ENCODE assay signal across 7 mouse cellular contexts in the genomic region with DNA sequence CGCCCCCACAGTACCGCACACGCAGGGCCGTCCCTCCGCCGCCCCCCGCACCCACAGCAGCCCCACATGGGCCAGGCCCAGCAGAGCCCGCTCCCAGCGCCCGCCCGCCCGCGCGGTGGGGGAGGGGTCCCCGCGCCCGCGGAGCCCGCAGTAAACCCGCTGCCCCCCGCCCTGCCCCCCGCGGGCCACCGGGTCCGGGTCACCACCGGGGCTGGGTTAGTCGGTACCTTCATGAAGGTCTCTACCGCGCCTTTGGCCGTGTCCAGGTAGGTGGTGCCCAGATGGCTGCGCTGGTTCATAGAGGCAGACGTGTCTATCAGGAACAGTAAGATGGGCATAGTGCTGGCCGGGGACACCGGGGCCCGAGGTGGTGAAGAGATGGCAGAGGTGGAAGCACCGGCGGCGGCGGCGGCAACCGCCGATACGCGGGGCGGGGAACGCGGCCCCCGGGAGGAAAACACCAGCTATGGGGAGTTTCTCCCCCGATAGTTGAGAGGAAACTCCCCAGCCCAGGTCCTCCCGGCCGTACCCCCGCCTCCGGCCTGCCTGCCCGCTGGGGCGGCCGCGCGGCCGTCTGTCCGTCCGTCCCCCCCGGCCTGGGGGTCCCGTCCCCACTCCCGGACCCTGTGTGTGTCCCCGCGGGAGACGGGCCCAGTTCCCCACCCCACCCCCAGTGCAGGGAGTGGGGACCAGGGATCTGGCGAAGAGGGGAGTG. TPM values are rescaled to one million over a fixed set of nuclear protein-coding genes. Genes with fewer than 3 reads are reported as not detected.
DNase-seq lines count a peak whose midpoint lies in the region; ATAC-seq and TF ChIP-seq lines count a peak whose summit lies in the region.

No protein-coding gene starts in this region.

- H3K27me3 ChIP-seq in embryonic facial prominence, embryonic 11.5 days (ENCODE audit: control insufficient read depth, insufficient read depth, low read length), result no peaks in the 10 kb centered on the region
- H3K27me3 ChIP-seq in intestine, postnatal 0 days (replicated peaks; ENCODE audit: control insufficient read depth, insufficient read depth, low read length), result no peaks in the 10 kb centered on the region
- H3K27me3 ChIP-seq in limb, embryonic 10.5 days (ENCODE audit: low read depth, poor library complexity, severe bottlenecking), result no peaks in the 10 kb centered on the region
- H3K27me3 ChIP-seq in midbrain, embryonic 12.5 days, result no peaks in the 10 kb centered on the region

- TF ChIP-seq CTCF in intestine, postnatal 0 days (IDR thresholded peaks at IDR 0.05; ENCODE audit: low read depth), result no peak

- H3K4me1 ChIP-seq in embryonic facial prominence, embryonic 11.5 days (ENCODE audit: control insufficient read depth, insufficient read depth, low read length), result no peaks in the 10 kb centered on the region
- H3K4me1 ChIP-seq in intestine, postnatal 0 days (replicated peaks; ENCODE audit: control insufficient read depth, insufficient read depth, low read length), result no peaks in the 10 kb centered on the region
- peaks cover 19% of the 10 kb centered on the region for H3K4me1 ChIP-seq in limb, embryonic 10.5 days
- H3K4me1 ChIP-seq in midbrain, embryonic 12.5 days, result peaks cover 15% of the 10 kb centered on the region

- 0% methylated on average over 50 of the region's 68 CpGs for WGBS in embryonic facial prominence, embryonic 11.5 days
- under 1% methylated on average over 57 of the region's 68 CpGs for WGBS in intestine, postnatal 0 days
- WGBS in limb, embryonic 10.5 days, result under 1% methylated on average over 65 of the region's 68 CpGs
- 1% methylated on average over 49 of the region's 68 CpGs for WGBS in midbrain, embryonic 12.5 days

- DNase-seq in adrenal gland, postnatal 10 days, result peak; percentile 76
- DNase-seq in embryonic facial prominence, embryonic 11.5 days (ENCODE audit: low spot score), result peak; percentile 43
- peak; percentile 80 for DNase-seq in limb, embryonic 10.5 days (ENCODE audit: low spot score)
- peak; percentile 51 to 66 for DNase-seq in spleen, postnatal 36 days (ENCODE audit: low spot score in 2 of 2)

- no peaks in the 10 kb centered on the region; the same call in 1 of the 2 replicates for H3K36me3 ChIP-seq in embryonic facial prominence, embryonic 11.5 days (replicated peaks; ENCODE audit: control insufficient read depth, insufficient read depth, low read depth, low read length)
- H3K36me3 ChIP-seq in intestine, postnatal 0 days (ENCODE audit: control insufficient read depth, insufficient read depth), result no peaks in the 10 kb centered on the region
- H3K36me3 ChIP-seq in limb, embryonic 10.5 days, result peaks cover 23% of the 10 kb centered on the region
- peaks cover 11% of the 10 kb centered on the region for H3K36me3 ChIP-seq in midbrain, embryonic 12.5 days

- H3K9ac ChIP-seq in embryonic facial prominence, embryonic 11.5 days (replicated peaks; ENCODE audit: low read length), result peak overlapping the region; percentile 96
- H3K9ac ChIP-seq in intestine, postnatal 0 days (ENCODE audit: low read depth, low read length), result peak overlapping the region; percentile 99
- H3K9ac ChIP-seq in midbrain, embryonic 12.5 days (replicated peaks), result peak overlapping the region; percentile 95

- H3K27ac ChIP-seq in embryonic facial prominence, embryonic 11.5 days (replicated peaks; ENCODE audit: low read depth, low read length), result peak overlapping the region; percentile 97
- peak overlapping the region; percentile 99 for H3K27ac ChIP-seq in intestine, postnatal 0 days (ENCODE audit: low read depth, low read length)
- peak overlapping the region; percentile 99 for H3K27ac ChIP-seq in limb, embryonic 10.5 days
- peak overlapping the region; percentile 95 for H3K27ac ChIP-seq in midbrain, embryonic 12.5 days (replicated peaks)

- H3K4me3 ChIP-seq in embryonic facial prominence, embryonic 11.5 days (ENCODE audit: low read depth, low read length), result peak overlapping the region; percentile 99
- peak overlapping the region; percentile 95 for H3K4me3 ChIP-seq in intestine, postnatal 0 days (ENCODE audit: low read depth, low read length)
- H3K4me3 ChIP-seq in limb, embryonic 10.5 days, result peak overlapping the region; percentile 96
- H3K4me3 ChIP-seq in midbrain, embryonic 12.5 days, result peak overlapping the region; percentile 89

- peak overlapping the region; percentile 81 for H3K4me2 ChIP-seq in embryonic facial prominence, embryonic 11.5 days (ENCODE audit: low read depth, low read length)
- peak overlapping the region; percentile 97 for H3K4me2 ChIP-seq in intestine, postnatal 0 days (replicated peaks; ENCODE audit: low read depth)
- H3K4me2 ChIP-seq in midbrain, embryonic 12.5 days (replicated peaks), result peak overlapping the region; percentile 80

- no peaks in the 10 kb centered on the region for H3K9me3 ChIP-seq in embryonic facial prominence, embryonic 11.5 days (replicated peaks; ENCODE audit: control insufficient read depth, low read length)
- H3K9me3 ChIP-seq in intestine, postnatal 0 days (ENCODE audit: control insufficient read depth), result no peaks in the 10 kb centered on the region
- no peaks in the 10 kb centered on the region for H3K9me3 ChIP-seq in limb, embryonic 10.5 days (replicated peaks)
- H3K9me3 ChIP-seq in midbrain, embryonic 12.5 days, result no peaks in the 10 kb centered on the region

- ATAC-seq in embryonic facial prominence, embryonic 11.5 days (replicated peaks; ENCODE audit: insufficient number of reproducible peaks, low FRiP score, low TSS enrichment, low read depth), result peak; percentile 63
- ATAC-seq in granulocyte monocyte progenitor cell, adult 5-6 weeks (replicated peaks; ENCODE audit: poor library complexity, severe bottlenecking), result peak; percentile 2
- ATAC-seq in intestine, postnatal 0 days, result peak; percentile 12
- ATAC-seq in midbrain, embryonic 12.5 days (ENCODE audit: low FRiP score, low read depth), result peak; percentile 47

RNA-seq across cellular contexts. Expression of a gene that starts 0.5 kb away (rescaled TPM):
- total RNA-seq in adrenal gland, postnatal 10 days (2021), result 10 to 100 TPM; 38.5 to 50.5 TPM
- 24.2 and 26.9 TPM in 2 replicates for polyA plus RNA-seq in embryonic facial prominence, embryonic 11.5 days (2014; fragmentation: Nextera tagmentation; extraction: Ambion mirVana)
- 32.1 and 38.8 TPM in 2 replicates for total RNA-seq in granulocyte monocyte progenitor cell, adult 5-6 weeks (2014; fragmentation: Nextera tagmentation)
- total RNA-seq in granulocyte monocyte progenitor cell, adult 5-6 weeks (2017), result 62.6 and 110 TPM in 2 replicates
- polyA plus RNA-seq in intestine, postnatal 0 days (2015; fragmentation: Nextera tagmentation; extraction: Ambion mirVana), result 6.5 and 8.5 TPM in 2 replicates
- polyA plus RNA-seq in limb, embryonic 10.5 days (2016; fragmentation: Nextera tagmentation; extraction: Ambion mirVana), result 18.1 and 25.4 TPM in 2 replicates
- polyA plus RNA-seq in midbrain, embryonic 12.5 days (2016; fragmentation: Nextera tagmentation; extraction: Ambion mirVana), result 24.2 and 24.8 TPM in 2 replicates

Comparison
In these comparisons a context has a peak if more than half of its experiments do, and no peak if none do; other contexts are left out.
1. Peak in every context shown above with its lines: DNase-seq, ATAC-seq, H3K4me3 ChIP-seq and H3K27ac ChIP-seq.
2. ATAC-seq: peak in every context shown above with its lines; median percentile 63 in embryonic facial prominence, embryonic 11.5 days; 47 in midbrain, embryonic 12.5 days; 12 in intestine, postnatal 0 days; 2 in granulocyte monocyte progenitor cell, adult 5-6 weeks.